Mouse (Mus musculus): ENCODE results near the gene Fras1. TPM values are rescaled to one million over a fixed set of nuclear protein-coding genes. Genes with fewer than 3 reads are reported as not detected.

Fras1 gene
- polyA plus RNA-seq, 1 experiment from 2014 or later: 3.6 TPM

DNA sequence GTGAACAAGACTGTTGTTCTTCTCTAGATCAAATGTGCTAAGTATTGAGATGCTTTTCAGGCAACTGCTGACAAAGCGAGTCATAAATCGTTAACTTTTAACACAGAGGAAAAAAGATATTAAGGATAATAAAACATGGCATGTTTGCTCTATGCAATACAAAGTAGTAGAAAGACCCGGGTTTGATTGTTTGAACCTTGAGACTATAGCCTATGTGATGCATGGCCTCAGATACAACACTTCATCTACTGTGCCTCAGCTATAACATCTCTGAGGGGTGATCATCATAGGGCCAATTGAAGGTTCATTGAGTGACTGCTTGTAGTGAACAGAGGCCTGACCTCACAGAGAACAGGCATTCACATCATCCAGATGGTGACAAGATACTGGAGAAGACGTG lies 17.3 kb downstream of the Fras1 start:
- H3K36me3 ChIP-seq (ENCODE audit: control insufficient read depth, insufficient read depth, low read length): no peaks in the 10 kb centered on the region
- ATAC-seq: no peak
- no peak overlapping the region for H3K9ac ChIP-seq (ENCODE audit: low read length)
- no peak overlapping the region for H3K4me3 ChIP-seq (ENCODE audit: low read depth, low read length)
- H3K4me2 ChIP-seq (ENCODE audit: low read length): no peak overlapping the region
- no peaks in the 10 kb centered on the region for H3K9me3 ChIP-seq (replicated peaks; ENCODE audit: control insufficient read depth, low read length)
- H3K4me1 ChIP-seq (ENCODE audit: control insufficient read depth, insufficient read depth, low read length): peaks cover 7% of the 10 kb centered on the region; the same call in 1 of the 2 replicates
- DNase-seq (ENCODE audit: low spot score): no peak
- H3K27me3 ChIP-seq (replicated peaks; ENCODE audit: control insufficient read depth, insufficient read depth, low read length): no peaks in the 10 kb centered on the region
- WGBS: 91% methylated on average over 4 of the region's 4 CpGs
- no peak overlapping the region for H3K27ac ChIP-seq (ENCODE audit: low read depth, low read length)

DNA sequence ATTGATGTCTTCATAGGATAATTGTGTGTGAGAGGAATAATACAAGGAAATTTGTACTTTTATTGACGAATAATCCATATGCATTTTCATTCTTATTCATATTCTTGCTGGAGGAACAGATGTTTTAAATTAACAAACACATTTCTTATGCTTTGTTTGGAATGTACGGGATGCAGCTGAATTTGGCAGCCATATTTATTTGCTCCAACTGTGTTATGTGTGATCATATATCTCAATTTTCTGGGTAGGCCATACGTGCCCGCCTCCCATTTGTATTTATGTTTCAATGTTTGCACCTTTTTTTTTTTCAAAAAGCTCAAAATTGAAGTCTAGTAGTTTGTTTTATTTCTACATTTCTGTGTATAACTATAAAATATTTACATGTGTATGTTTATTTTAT lies 21.2 kb downstream of the Fras1 start:
- no peak overlapping the region for H3K4me2 ChIP-seq (ENCODE audit: low read length)
- H3K27ac ChIP-seq (ENCODE audit: low read depth, low read length): no peak overlapping the region
- ATAC-seq (no peak), DNase-seq (ENCODE audit: low spot score) (peak; percentile 40)
- H3K4me1 ChIP-seq (ENCODE audit: control insufficient read depth, insufficient read depth, low read length): no peaks in the 10 kb centered on the region
- 86% methylated on average over 4 of the region's 4 CpGs for WGBS
- no peaks in the 10 kb centered on the region for H3K27me3 ChIP-seq (replicated peaks; ENCODE audit: control insufficient read depth, insufficient read depth, low read length)
- H3K4me3 ChIP-seq (ENCODE audit: low read depth, low read length): no peak overlapping the region
- H3K36me3 ChIP-seq (ENCODE audit: control insufficient read depth, insufficient read depth, low read length): no peaks in the 10 kb centered on the region
- no peaks in the 10 kb centered on the region for H3K9me3 ChIP-seq (replicated peaks; ENCODE audit: control insufficient read depth, low read length)
- H3K9ac ChIP-seq (ENCODE audit: low read length): no peak overlapping the region

DNA sequence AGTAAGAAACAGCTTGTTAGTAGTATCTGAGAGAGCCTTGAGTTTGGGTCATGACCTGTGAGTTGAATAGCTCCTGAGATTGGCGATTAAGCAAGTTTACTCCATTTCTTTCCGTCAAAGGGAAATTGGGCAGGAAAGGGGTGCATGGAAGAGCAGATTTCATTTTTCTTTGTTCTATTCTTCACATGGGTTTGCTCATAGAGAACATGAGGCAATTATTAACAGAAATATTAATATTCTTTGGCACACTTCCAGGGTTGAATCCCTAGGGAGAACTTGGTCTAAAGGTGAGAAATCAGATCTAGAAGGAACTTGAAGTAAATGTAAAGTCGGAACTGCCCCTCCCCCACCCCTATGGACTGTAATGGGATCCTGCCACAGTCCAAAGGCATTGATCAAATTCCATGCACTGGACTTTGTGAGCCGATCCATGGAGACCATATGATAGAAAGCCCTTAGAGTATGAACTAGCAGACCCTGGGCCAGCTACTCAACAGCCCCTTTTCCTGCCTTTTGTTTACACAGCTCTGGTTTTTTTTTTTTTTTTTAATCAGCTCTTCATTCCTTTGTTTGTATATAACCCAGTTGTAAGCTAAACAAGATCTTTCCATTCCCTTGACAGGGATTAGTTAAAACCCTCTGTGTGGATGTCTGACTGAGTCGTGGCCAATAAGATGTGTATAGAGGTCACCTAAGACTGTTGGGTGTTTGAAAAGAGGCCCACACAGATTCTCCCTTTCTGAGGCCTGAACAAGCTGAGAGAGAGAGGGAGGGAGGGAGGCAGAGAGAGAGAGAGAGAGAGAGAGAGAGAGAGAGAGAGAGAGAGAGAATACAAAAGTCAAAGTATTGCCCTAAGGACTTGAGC lies 22.3 kb downstream of the Fras1 start:
- Histone ChIP-seq H3K9me3 (replicated peaks; ENCODE audit: control insufficient read depth, low read length) (no peaks in the 10 kb centered on the region), H3K36me3 (ENCODE audit: control insufficient read depth, insufficient read depth, low read length) (no peaks in the 10 kb centered on the region), H3K4me1 (ENCODE audit: control insufficient read depth, insufficient read depth, low read length) (no peaks in the 10 kb centered on the region), H3K27ac (ENCODE audit: low read depth, low read length) (no peak overlapping the region), H3K9ac (ENCODE audit: low read length) (no peak overlapping the region), H3K4me2 (ENCODE audit: low read length) (no peak overlapping the region), H3K27me3 (replicated peaks; ENCODE audit: control insufficient read depth, insufficient read depth, low read length) (no peaks in the 10 kb centered on the region), H3K4me3 (ENCODE audit: low read depth, low read length) (no peak overlapping the region)
- 41% methylated on average over 5 of the region's 5 CpGs for WGBS
- ATAC-seq (no peak), DNase-seq (ENCODE audit: low spot score) (no peak)

DNA sequence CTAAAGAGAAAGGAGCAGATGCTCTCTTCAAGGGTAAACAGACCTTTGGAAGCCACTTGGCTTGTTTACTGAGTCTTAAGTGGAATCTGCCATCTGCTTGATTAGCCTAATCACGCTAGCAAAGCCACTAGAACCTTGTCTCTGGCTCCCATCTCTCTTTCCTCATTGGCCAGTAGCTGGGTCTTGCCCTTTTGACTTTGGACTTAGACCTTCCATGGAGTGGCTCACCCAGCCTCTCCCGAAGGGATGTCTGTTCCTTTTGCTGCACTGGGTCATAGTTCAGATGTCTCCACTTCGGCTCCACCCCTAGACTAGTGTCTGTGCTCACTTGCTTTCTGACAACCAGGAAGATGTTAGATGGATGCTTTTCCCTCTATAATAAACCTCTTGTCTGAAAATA lies 28.8 kb downstream of the Fras1 start:
- Histone ChIP-seq H3K4me3 (ENCODE audit: low read depth, low read length) (no peak overlapping the region), H3K36me3 (ENCODE audit: control insufficient read depth, insufficient read depth, low read length) (no peaks in the 10 kb centered on the region), H3K9me3 (replicated peaks; ENCODE audit: control insufficient read depth, low read length) (no peaks in the 10 kb centered on the region), H3K4me2 (ENCODE audit: low read length) (no peak overlapping the region), H3K27ac (ENCODE audit: low read depth, low read length) (no peak overlapping the region), H3K4me1 (ENCODE audit: control insufficient read depth, insufficient read depth, low read length) (peaks cover 11% of the 10 kb centered on the region; the same call in 1 of the 2 replicates), H3K27me3 (replicated peaks; ENCODE audit: control insufficient read depth, insufficient read depth, low read length) (no peaks in the 10 kb centered on the region), H3K9ac (ENCODE audit: low read length) (no peak overlapping the region)
- ATAC-seq (no peak), DNase-seq (ENCODE audit: low spot score) (peak; percentile 15)
- WGBS: 78% methylated on average over 3 of the region's 3 CpGs

DNA sequence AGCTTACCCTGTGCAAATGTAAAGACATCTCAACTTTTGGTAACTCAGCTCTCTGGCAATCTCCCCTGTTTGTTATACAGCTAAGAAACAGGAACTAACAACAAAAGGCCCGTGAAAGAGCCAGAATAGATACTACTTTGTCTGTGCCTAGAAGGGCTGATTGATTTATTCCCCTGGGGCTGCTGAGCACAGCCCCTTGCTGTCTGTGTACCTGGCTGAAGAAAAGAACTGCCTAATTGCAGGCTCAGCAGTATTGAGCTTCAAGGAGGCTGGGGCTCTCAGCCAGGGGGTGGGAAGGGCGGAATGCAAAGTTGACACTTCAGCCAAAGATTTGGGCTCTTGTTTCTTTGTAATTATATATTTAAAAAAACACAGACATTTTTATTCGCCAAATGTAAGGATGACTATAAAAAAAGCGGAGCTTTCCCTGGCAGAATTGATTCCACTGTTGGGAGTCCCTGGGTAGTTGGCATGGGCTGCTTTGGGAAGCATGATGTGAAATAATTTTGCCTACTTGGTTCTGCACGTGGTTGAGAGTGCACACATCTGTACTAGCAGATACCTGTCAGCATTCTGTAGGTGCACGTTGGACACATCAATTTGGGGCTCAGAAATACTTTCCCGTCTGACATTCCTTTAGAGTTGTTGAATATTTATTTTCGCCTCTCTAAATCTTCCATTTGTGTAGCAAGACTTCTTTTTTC lies 31.5 kb downstream of the Fras1 start:
- H3K4me1 ChIP-seq (ENCODE audit: control insufficient read depth, insufficient read depth, low read length): peaks cover 11% of the 10 kb centered on the region; the same call in 1 of the 2 replicates
- H3K27me3 ChIP-seq (replicated peaks; ENCODE audit: control insufficient read depth, insufficient read depth, low read length): no peaks in the 10 kb centered on the region
- ATAC-seq (peak; percentile 67; the same call in 1 of the 2 replicates), DNase-seq (ENCODE audit: low spot score) (peak; percentile 54)
- no peak overlapping the region for H3K9ac ChIP-seq (ENCODE audit: low read length)
- H3K27ac ChIP-seq (ENCODE audit: low read depth, low read length): no peak overlapping the region
- H3K4me3 ChIP-seq (ENCODE audit: low read depth, low read length): no peak overlapping the region
- H3K9me3 ChIP-seq (replicated peaks; ENCODE audit: control insufficient read depth, low read length): no peaks in the 10 kb centered on the region
- no peak overlapping the region for H3K4me2 ChIP-seq (ENCODE audit: low read length)
- WGBS: 30% methylated on average over 8 of the region's 8 CpGs
- no peaks in the 10 kb centered on the region for H3K36me3 ChIP-seq (ENCODE audit: control insufficient read depth, insufficient read depth, low read length)

DNA sequence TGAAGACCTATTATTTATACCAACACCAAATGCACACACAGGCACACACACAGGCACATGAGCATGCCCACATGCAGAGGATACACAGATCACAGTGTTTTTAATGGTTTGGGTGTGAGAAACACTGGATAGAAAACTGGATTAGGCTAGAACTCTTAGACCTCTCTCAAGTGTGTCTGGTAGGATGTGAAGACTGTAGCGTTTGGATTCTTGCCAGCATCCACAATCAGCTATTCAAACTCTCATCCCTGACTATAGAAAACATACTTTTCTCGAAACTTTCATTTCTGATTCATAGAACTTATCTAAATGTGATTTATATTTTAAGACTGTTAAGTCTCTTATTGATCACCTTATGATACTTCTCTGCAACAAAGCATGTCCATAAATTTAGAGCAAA lies 34.5 kb downstream of the Fras1 start:
- WGBS: 57% methylated on average over 2 of the region's 2 CpGs
- no peak for ATAC-seq

DNA sequence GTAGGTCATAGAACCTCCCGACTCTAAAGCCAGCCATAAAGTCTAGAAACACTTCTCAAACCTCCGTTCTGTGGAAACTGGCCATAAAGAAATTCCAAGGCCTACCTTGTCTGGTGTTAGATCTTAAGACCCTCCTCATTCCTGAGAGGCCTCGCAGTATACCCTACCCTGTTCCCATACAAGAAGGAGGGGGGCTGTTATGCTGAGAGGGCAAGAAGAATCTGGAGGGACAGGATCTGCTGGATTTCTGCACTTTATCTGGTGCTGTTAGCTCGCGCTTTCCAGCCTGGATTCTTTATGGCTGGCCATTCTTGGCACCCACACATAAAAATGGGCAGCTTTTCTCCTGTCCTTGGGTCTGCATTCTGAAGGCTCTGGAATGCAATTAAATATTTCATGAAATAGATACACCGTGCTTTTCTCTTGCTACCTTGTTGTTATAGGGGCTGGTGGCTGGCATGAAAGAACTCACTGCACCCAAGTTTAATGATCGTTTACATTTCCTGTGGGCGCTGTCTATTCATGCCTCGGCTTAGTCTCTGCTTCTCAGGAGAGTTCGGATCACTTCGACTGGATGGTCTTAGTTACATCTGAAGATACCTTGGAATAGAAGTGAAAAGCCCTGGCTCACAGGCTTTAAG lies 39.1 kb downstream of the Fras1 start:
- DNase-seq (ENCODE audit: low spot score): no peak
- Histone ChIP-seq H3K4me3 (ENCODE audit: low read depth, low read length) (no peak overlapping the region), H3K36me3 (ENCODE audit: control insufficient read depth, insufficient read depth, low read length) (no peaks in the 10 kb centered on the region), H3K27ac (ENCODE audit: low read depth, low read length) (no peak overlapping the region), H3K9me3 (replicated peaks; ENCODE audit: control insufficient read depth, low read length) (no peaks in the 10 kb centered on the region), H3K4me2 (ENCODE audit: low read length) (no peak overlapping the region), H3K27me3 (replicated peaks; ENCODE audit: control insufficient read depth, insufficient read depth, low read length) (no peaks in the 10 kb centered on the region), H3K9ac (ENCODE audit: low read length) (no peak overlapping the region), H3K4me1 (ENCODE audit: control insufficient read depth, insufficient read depth, low read length) (no peaks in the 10 kb centered on the region; the same call in 1 of the 2 replicates)
- WGBS: 73% methylated on average over 11 of the region's 11 CpGs
- no peak for ATAC-seq

More for the DNA sequence above, 34.5 kb downstream of the Fras1 start:
- Histone ChIP-seq H3K27ac (ENCODE audit: low read depth, low read length) (no peak overlapping the region), H3K36me3 (ENCODE audit: control insufficient read depth, insufficient read depth, low read length) (no peaks in the 10 kb centered on the region), H3K4me3 (ENCODE audit: low read depth, low read length) (no peak overlapping the region), H3K9me3 (replicated peaks; ENCODE audit: control insufficient read depth, low read length) (no peaks in the 10 kb centered on the region), H3K4me1 (ENCODE audit: control insufficient read depth, insufficient read depth, low read length) (peaks cover 11% of the 10 kb centered on the region; the same call in 1 of the 2 replicates), H3K4me2 (ENCODE audit: low read length) (no peak overlapping the region), H3K27me3 (replicated peaks; ENCODE audit: control insufficient read depth, insufficient read depth, low read length) (no peaks in the 10 kb centered on the region), H3K9ac (ENCODE audit: low read length) (no peak overlapping the region)
- DNase-seq (ENCODE audit: low spot score): peak; percentile 43

DNA sequence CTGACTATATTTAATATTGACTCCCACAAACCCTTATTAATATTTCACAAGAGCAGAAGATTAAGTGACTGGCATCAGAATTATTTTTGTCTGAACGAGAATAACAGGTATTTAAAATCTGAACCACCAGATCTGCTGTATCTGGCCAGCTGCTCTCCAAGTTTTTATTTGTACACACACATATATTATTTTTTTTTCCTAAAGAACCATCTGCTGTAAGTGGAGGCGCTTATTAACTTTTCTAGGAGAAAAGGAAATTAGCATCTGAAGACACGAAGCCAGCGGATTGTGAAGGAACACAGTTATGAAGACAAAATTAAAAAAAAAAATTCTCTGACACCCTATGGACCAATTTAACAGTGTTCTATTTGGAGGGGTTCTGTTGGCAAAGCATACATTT lies 43.4 kb downstream of the Fras1 start:
- peaks cover 4% of the 10 kb centered on the region; the same call in 1 of the 2 replicates for H3K4me1 ChIP-seq (ENCODE audit: control insufficient read depth, insufficient read depth, low read length)
- H3K27me3 ChIP-seq (replicated peaks; ENCODE audit: control insufficient read depth, insufficient read depth, low read length): no peaks in the 10 kb centered on the region
- no peak overlapping the region for H3K27ac ChIP-seq (ENCODE audit: low read depth, low read length)
- 69% methylated on average over 4 of the region's 4 CpGs for WGBS
- no peaks in the 10 kb centered on the region for H3K36me3 ChIP-seq (ENCODE audit: control insufficient read depth, insufficient read depth, low read length)
- no peak overlapping the region for H3K4me2 ChIP-seq (ENCODE audit: low read length)
- DNase-seq (ENCODE audit: low spot score) (peak; percentile 53), ATAC-seq (no peak)
- H3K9ac ChIP-seq (ENCODE audit: low read length): no peak overlapping the region
- no peaks in the 10 kb centered on the region for H3K9me3 ChIP-seq (replicated peaks; ENCODE audit: control insufficient read depth, low read length)
- H3K4me3 ChIP-seq (ENCODE audit: low read depth, low read length): no peak overlapping the region
